In the genomic region with DNA sequence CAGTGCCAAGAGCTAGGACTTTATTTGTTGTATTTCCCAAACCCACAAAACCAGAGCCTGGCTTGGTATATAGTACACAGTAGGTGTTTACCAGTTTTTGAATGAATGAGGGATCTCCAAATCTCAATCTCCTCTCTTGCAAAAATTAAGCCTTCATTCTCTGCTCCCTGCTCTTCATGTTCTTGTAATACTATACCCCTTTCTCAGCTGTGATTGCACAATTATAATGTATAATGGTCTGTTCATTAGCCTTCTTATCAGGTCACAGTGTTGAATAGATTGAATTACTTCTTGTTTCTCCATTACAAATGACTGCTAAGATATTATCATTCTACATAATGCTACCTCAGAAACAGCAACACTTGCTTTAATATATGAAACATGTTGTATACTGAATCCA, we compare ENCODE assay signal across 15 mouse cellular contexts.
"Had no signal": no experiment of that assay in that cellular context is flagged by ENCODE, and none has a peak within 500 bp of the region (broad histone marks: within the 10 kb centered on the region; RNA-seq: fewer than 3 reads in every experiment).

No protein-coding gene starts in this region.

- H3K4me3 ChIP-seq: neural tube, embryonic 13.5 days; neural tube, embryonic 15.5 days; stomach, embryonic 15.5 days had no signal

- H3K27me3 ChIP-seq: neural tube, embryonic 13.5 days; neural tube, embryonic 15.5 days; stomach, embryonic 15.5 days had no signal

- H3K36me3 ChIP-seq: neural tube, embryonic 13.5 days; neural tube, embryonic 15.5 days; stomach, embryonic 15.5 days had no signal

- H3K4me2 ChIP-seq: neural tube, embryonic 13.5 days; neural tube, embryonic 15.5 days; stomach, embryonic 15.5 days had no signal

- DNase-seq: retina, postnatal 1 day; right cerebral cortex, adult 18-20 months; right cerebral cortex, postnatal 14 days; right cerebral cortex, postnatal 25 days; right cerebral cortex, postnatal 4 days; spleen, adult 18-20 months; thymus, adult 18-20 months; thymus, adult 2 months; thymus, postnatal 14 days; thymus, postnatal 25 days; thymus, postnatal 36 days; thymus, postnatal 4 days had no signal
